Mouse (Mus musculus): ENCODE measurements at regions not wholly inside any gene's neighbourhood (a gene's known extent, or its start where the extent isn't known, plus 50 kb on each side); places are given as distances from the start of the nearest gene placed in this dataset.

DNA sequence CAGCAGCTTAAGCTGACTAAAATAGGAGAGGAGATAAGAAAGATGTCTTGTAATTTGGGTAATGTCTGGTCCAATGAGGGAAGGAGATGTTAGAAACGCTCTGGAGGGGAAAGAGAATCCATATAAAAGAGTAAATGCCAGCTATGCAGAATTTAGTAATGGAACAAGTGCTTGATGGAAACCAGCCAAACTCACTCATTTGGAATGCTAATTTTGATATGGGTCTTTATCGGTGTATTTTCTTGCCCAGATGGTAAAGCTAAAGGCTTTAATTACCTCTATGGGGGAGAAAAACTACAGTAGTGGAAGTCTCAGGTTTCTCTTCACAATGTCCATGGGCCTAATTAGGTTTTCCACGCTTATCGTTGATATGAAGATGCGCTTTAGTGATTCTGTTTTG lies 518.3 kb downstream of the Lmo7 start:
- no peak for TF ChIP-seq CTCF (IDR thresholded peaks at IDR 0.05; ENCODE audit: low read depth)
- TF ChIP-seq EP300 (optimal IDR thresholded peaks at IDR 0.05): no peak

Measured in stomach, postnatal 0 days (tissue).